Mouse (Mus musculus): ENCODE data around the gene Dnah10. TPM values are rescaled to one million over a fixed set of nuclear protein-coding genes. Genes with fewer than 3 reads are reported as not detected.

Dnah10 gene
- polyA plus RNA-seq, 1 experiment from 2014 or later, result 0.09 TPM

GRCm38 (mm10) chr5:124862871-124863741 is 138.2 kb downstream of the Dnah10 start:
- H3K4me2 ChIP-seq (ENCODE audit: low read length), result peak overlapping the region; percentile 82
- under 1% methylated on average over 70 of the region's 88 CpGs for WGBS
- H3K4me1 ChIP-seq (ENCODE audit: control insufficient read depth, insufficient read depth, low read length), result peaks cover 29% of the 10 kb centered on the region
- no peaks in the 10 kb centered on the region for H3K9me3 ChIP-seq (replicated peaks; ENCODE audit: control insufficient read depth, low read length)
- ATAC-seq (peak; percentile 4), DNase-seq (ENCODE audit: low spot score) (peak; percentile 22)
- peak overlapping the region; percentile 93 for H3K27ac ChIP-seq (ENCODE audit: low read depth, low read length)
- no peaks in the 10 kb centered on the region for H3K27me3 ChIP-seq (replicated peaks; ENCODE audit: control insufficient read depth, insufficient read depth, low read length)
- H3K4me3 ChIP-seq (ENCODE audit: low read depth, low read length), result peak overlapping the region; percentile 93
- peaks cover 22% of the 10 kb centered on the region for H3K36me3 ChIP-seq (ENCODE audit: control insufficient read depth, insufficient read depth, low read length)
- peak overlapping the region; percentile 94 for H3K9ac ChIP-seq (ENCODE audit: low read length)

DNA sequence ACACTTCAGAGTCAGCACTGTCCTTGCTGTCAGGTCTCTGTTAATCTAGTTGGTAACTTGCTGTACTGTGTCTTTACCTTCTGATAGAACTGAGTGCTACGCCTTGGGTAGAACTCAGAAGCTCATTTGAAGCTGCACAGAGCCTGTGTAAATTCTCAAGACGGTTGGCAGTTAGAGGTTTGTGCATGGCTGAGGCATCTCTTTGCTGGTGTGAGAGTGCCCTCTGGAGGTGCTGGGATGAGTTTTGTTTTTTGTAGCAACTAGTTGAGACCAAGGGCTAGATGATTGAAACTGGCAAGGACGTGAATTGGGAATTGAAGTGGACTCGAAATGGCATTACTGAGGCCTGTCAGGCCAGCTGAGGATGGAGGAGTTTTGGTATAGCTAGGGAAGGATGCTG is 144.1 kb downstream of the Dnah10 start:
- Histone ChIP-seq H3K4me3 (ENCODE audit: low read depth, low read length) (no peak overlapping the region), H3K27ac (ENCODE audit: low read depth, low read length) (no peak overlapping the region), H3K9ac (ENCODE audit: low read length) (no peak overlapping the region), H3K4me2 (ENCODE audit: low read length) (no peak overlapping the region), H3K36me3 (ENCODE audit: control insufficient read depth, insufficient read depth, low read length) (peaks cover 32% of the 10 kb centered on the region), H3K9me3 (replicated peaks; ENCODE audit: control insufficient read depth, low read length) (no peaks in the 10 kb centered on the region), H3K4me1 (ENCODE audit: control insufficient read depth, insufficient read depth, low read length) (peaks cover 12% of the 10 kb centered on the region), H3K27me3 (replicated peaks; ENCODE audit: control insufficient read depth, insufficient read depth, low read length) (no peaks in the 10 kb centered on the region)
- ATAC-seq (no peak), DNase-seq (ENCODE audit: low spot score) (peak; percentile 78)
- WGBS, result 42% methylated on average over 4 of the region's 4 CpGs

DNA sequence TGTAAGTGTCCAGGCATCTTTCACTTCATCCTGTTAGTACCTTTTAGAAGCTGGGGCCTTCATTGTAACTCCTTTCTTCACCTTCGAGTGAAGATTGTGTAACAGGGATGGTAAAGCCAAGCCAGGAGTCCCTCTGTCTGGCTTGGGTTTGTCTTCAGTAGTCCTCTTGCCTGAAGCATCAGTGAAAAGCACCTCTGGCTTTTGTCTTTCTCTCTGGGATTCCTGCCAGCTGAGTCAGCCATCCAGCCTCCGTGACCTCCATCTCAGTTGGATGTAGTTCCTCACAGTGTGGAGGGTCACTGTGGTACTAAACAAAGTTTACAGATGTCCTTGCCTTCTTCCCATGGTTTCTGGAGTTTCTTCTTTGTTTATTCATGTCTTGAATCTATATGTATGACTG is 147.1 kb downstream of the Dnah10 start:
- Histone ChIP-seq H3K36me3 (ENCODE audit: control insufficient read depth, insufficient read depth, low read length) (peaks cover 40% of the 10 kb centered on the region), H3K27ac (ENCODE audit: low read depth, low read length) (no peak overlapping the region), H3K9ac (ENCODE audit: low read length) (0 out of 2 replicates have a peak overlapping the region, but pooled peaks have one; percentile 14), H3K9me3 (replicated peaks; ENCODE audit: control insufficient read depth, low read length) (no peaks in the 10 kb centered on the region), H3K4me2 (ENCODE audit: low read length) (no peak overlapping the region), H3K27me3 (replicated peaks; ENCODE audit: control insufficient read depth, insufficient read depth, low read length) (no peaks in the 10 kb centered on the region), H3K4me1 (ENCODE audit: control insufficient read depth, insufficient read depth, low read length) (peaks cover under 1% of the 10 kb centered on the region; the same call in 1 of the 2 replicates), H3K4me3 (ENCODE audit: low read depth, low read length) (no peak overlapping the region)
- 52% methylated on average over 2 of the region's 2 CpGs for WGBS
- DNase-seq (ENCODE audit: low spot score) (no peak), ATAC-seq (no peak)

GRCm38 (mm10) chr5:124873096-124873495 is 148.2 kb downstream of the Dnah10 start:
- Histone ChIP-seq H3K27ac (ENCODE audit: low read depth, low read length) (no peak overlapping the region), H3K4me2 (ENCODE audit: low read length) (no peak overlapping the region), H3K27me3 (replicated peaks; ENCODE audit: control insufficient read depth, insufficient read depth, low read length) (no peaks in the 10 kb centered on the region), H3K4me1 (ENCODE audit: control insufficient read depth, insufficient read depth, low read length) (no peaks in the 10 kb centered on the region), H3K9me3 (replicated peaks; ENCODE audit: control insufficient read depth, low read length) (no peaks in the 10 kb centered on the region), H3K4me3 (ENCODE audit: low read depth, low read length) (no peak overlapping the region), H3K9ac (ENCODE audit: low read length) (no peak overlapping the region), H3K36me3 (ENCODE audit: control insufficient read depth, insufficient read depth, low read length) (peaks cover 29% of the 10 kb centered on the region)
- no peak for DNase-seq (ENCODE audit: low spot score)
- no peak for ATAC-seq
- WGBS, result 89% methylated on average over 3 of the region's 3 CpGs

DNA sequence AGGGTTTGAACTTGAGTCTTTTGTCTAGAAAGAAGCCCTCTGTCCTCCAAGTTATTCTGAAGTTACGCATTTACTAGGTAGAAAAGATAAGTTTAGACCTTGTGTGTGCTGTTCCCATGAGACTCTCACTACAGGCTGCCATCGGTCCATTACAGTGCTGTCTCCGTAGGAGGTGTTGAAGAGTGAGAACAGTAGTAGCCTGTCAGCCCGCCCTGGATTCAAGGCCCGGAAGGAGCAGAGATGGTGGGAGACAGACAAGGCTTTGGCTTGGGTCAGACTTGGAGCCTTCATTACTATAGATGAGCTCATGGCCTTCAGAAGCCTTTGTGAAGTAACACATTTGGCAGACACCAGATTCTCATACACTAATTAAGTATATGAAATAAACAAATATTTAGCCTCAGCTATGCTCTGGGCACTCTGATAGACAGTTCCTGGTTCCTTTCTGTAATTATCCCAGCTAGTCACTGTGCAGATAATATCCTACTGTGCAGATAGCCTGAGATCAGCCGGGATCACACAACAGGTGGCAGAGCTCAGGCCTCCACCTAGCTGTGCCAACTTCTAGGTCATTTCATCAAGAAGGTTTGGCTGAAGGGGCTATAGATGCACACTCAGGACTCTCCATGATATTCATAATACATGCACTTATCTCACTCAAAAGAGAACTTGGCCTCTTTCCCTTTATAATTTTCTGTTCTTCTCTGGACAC is 149.2 kb downstream of the Dnah10 start:
- WGBS, result 86% methylated on average over 6 of the region's 6 CpGs

GRCm38 (mm10) chr5:124879251-124879650 is 154.4 kb downstream of the Dnah10 start:
- WGBS, result 93% methylated on average over 4 of the region's 4 CpGs

More for the DNA sequence above, 149.2 kb downstream of the Dnah10 start:
- Histone ChIP-seq H3K4me2 (ENCODE audit: low read length) (no peak overlapping the region), H3K9ac (ENCODE audit: low read length) (no peak overlapping the region), H3K36me3 (ENCODE audit: control insufficient read depth, insufficient read depth, low read length) (peaks cover 32% of the 10 kb centered on the region), H3K27me3 (replicated peaks; ENCODE audit: control insufficient read depth, insufficient read depth, low read length) (no peaks in the 10 kb centered on the region), H3K9me3 (replicated peaks; ENCODE audit: control insufficient read depth, low read length) (no peaks in the 10 kb centered on the region), H3K27ac (ENCODE audit: low read depth, low read length) (no peak overlapping the region), H3K4me1 (ENCODE audit: control insufficient read depth, insufficient read depth, low read length) (no peaks in the 10 kb centered on the region), H3K4me3 (ENCODE audit: low read depth, low read length) (no peak overlapping the region)
- no peak for DNase-seq (ENCODE audit: low spot score)
- no peak for ATAC-seq

DNA sequence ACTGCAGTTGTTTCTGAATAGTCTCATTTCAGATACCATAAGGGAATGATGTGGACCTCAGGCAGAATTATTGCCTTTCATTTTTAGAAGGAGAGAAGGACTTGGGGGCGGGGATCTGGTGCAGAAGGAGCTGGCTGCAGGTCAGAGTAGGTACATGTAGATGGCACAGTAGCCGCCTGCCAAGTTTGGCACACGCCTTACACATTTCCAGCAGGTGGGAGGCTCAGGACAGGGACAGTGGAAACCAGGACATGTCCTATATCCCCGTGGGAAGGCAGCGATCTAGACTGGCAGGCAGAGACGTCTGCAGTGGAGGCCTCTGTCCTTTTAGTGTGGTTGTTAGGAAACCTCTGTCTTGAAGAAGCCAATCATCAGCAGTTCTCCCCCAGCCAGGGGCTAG is 154.9 kb downstream of the Dnah10 start:
- ATAC-seq (no peak), DNase-seq (ENCODE audit: low spot score) (no peak)
- H3K4me1 ChIP-seq (ENCODE audit: control insufficient read depth, insufficient read depth, low read length), result peaks cover 3% of the 10 kb centered on the region; the same call in 1 of the 2 replicates
- WGBS, result 89% methylated on average over 6 of the region's 6 CpGs
- no peak overlapping the region for H3K4me3 ChIP-seq (ENCODE audit: low read depth, low read length)
- no peaks in the 10 kb centered on the region for H3K27me3 ChIP-seq (replicated peaks; ENCODE audit: control insufficient read depth, insufficient read depth, low read length)
- H3K4me2 ChIP-seq (ENCODE audit: low read length), result no peak overlapping the region
- H3K36me3 ChIP-seq (ENCODE audit: control insufficient read depth, insufficient read depth, low read length), result peaks cover 39% of the 10 kb centered on the region
- no peaks in the 10 kb centered on the region for H3K9me3 ChIP-seq (replicated peaks; ENCODE audit: control insufficient read depth, low read length)
- H3K27ac ChIP-seq (ENCODE audit: low read depth, low read length), result no peak overlapping the region
- no peak overlapping the region for H3K9ac ChIP-seq (ENCODE audit: low read length)

More at GRCm38 (mm10) chr5:124879251-124879650, 154.4 kb downstream of the Dnah10 start:
- peaks cover 39% of the 10 kb centered on the region for H3K36me3 ChIP-seq (ENCODE audit: control insufficient read depth, insufficient read depth, low read length)
- H3K9me3 ChIP-seq (replicated peaks; ENCODE audit: control insufficient read depth, low read length), result no peaks in the 10 kb centered on the region
- no peak overlapping the region for H3K27ac ChIP-seq (ENCODE audit: low read depth, low read length)
- H3K4me3 ChIP-seq (ENCODE audit: low read depth, low read length), result no peak overlapping the region
- H3K4me2 ChIP-seq (ENCODE audit: low read length), result no peak overlapping the region
- H3K9ac ChIP-seq (ENCODE audit: low read length), result no peak overlapping the region
- no peaks in the 10 kb centered on the region for H3K27me3 ChIP-seq (replicated peaks; ENCODE audit: control insufficient read depth, insufficient read depth, low read length)
- no peak for ATAC-seq
- peaks cover 3% of the 10 kb centered on the region; the same call in 1 of the 2 replicates for H3K4me1 ChIP-seq (ENCODE audit: control insufficient read depth, insufficient read depth, low read length)
- no peak for DNase-seq (ENCODE audit: low spot score)

DNA sequence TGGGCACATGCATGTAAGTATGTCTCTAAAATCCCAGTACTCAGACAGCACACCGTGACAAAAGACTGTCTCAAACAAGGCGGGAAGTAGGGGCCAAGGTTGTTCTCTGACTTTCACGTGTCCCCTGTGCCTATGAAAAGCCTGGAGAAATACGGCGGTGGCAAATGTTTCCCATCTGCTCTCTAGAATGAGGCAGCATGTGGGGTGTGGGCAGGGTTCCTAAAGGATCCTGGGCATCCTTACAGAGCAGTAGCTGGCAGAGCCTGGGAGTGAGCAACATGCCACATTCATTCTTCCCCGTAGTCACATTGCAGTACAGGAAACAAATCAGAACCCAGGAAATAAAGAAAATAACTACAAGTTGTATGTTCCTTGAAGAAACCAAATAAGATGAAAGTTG is 159.0 kb downstream of the Dnah10 start:
- no peaks in the 10 kb centered on the region for H3K27me3 ChIP-seq (replicated peaks; ENCODE audit: control insufficient read depth, insufficient read depth, low read length)
- no peak overlapping the region for H3K9ac ChIP-seq (ENCODE audit: low read length)
- H3K36me3 ChIP-seq (ENCODE audit: control insufficient read depth, insufficient read depth, low read length), result peaks cover 64% of the 10 kb centered on the region
- DNase-seq (ENCODE audit: low spot score) (peak; percentile 68), ATAC-seq (no peak)
- H3K27ac ChIP-seq (ENCODE audit: low read depth, low read length), result no peak overlapping the region
- no peaks in the 10 kb centered on the region for H3K9me3 ChIP-seq (replicated peaks; ENCODE audit: control insufficient read depth, low read length)
- H3K4me2 ChIP-seq (ENCODE audit: low read length), result no peak overlapping the region
- no peak overlapping the region for H3K4me3 ChIP-seq (ENCODE audit: low read depth, low read length)
- H3K4me1 ChIP-seq (ENCODE audit: control insufficient read depth, insufficient read depth, low read length), result peaks cover 3% of the 10 kb centered on the region; the same call in 1 of the 2 replicates
- 81% methylated on average over 6 of the region's 6 CpGs for WGBS
